Mouse (Mus musculus) heart, adult 9 months (tissue): Measurements from ENCODE around the gene Otos.

Experiments
- DNase-seq, 2 experiments: peaks; one replicate each; pipeline ENCODE4 v3.0.0; 2022; ENCODE audit warnings: low spot score in 2 of 2

The Otos gene

GRCm38 (mm10) chr1:92607711-92608110 lies 40.9 kb downstream of the Otos start:
- no peak for DNase-seq

DNA sequence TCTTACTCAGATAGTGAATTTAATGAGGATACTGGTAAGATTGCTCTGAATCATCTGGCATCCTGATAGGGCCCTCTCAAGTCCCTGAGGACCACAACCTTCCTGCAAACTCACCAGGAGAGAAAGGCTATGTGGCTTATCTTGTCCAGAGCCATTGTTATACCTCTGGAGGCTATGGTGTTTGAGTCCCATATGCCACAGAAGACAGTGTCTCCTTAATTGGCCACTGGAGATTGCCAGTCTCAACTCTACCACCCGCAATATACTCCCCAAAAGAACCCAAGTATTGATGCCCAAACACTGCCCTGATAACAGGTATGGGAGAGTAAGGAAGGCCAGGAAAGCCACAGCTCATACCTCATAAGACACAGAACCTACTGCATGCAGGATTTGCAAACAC lies 43.2 kb downstream of the Otos start, which contains the start of gene Olfr1410:
TSS of gene Olfr1410 (plus strand) at position 301 of the 400 bp plus-strand sequence.
- no peak for DNase-seq

DNA sequence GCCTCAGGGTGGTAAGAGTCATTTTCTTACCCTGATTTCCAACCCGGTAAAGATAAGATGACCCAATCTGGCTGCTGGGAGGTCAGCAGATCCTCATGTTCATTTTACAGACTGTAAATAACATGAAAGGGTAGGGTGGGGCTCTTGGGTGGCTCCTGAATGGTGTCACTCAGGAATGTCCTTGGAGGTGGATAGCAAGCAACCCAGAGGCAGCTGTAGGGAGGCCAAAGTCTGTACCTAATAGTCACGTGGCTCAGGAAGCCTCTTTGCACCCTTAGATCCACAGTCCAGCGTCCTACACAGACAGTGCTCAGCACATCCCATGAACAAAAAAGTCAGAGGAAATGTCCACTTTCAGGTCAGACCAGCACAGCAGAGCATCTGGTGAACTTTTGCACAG lies 52.6 kb downstream of the Otos start:
- DNase-seq: no peak
